Mouse (Mus musculus) ES-CJ7 (cell line): ENCODE results near the gene Teddm3.
"Not testable (repeated sequence)": the region's sequence is repeated elsewhere in the genome, so short reads cannot be mapped to it uniquely, and the experiment has no call there.

Source experiments
- DNase-seq: peaks from one replicate; pipeline ENCODE4 v3.0.0; 2011; ENCODE audit warnings: low read depth, low spot score

The Teddm3 gene

GRCm38 (mm10) chr16:21151564-21152361, 2.0 kb downstream of the Teddm3 start:
- no peak for DNase-seq

GRCm38 (mm10) chr16:21149896-21150295, 3.9 kb downstream of the Teddm3 start:
- DNase-seq, result peak; percentile 53

DNA sequence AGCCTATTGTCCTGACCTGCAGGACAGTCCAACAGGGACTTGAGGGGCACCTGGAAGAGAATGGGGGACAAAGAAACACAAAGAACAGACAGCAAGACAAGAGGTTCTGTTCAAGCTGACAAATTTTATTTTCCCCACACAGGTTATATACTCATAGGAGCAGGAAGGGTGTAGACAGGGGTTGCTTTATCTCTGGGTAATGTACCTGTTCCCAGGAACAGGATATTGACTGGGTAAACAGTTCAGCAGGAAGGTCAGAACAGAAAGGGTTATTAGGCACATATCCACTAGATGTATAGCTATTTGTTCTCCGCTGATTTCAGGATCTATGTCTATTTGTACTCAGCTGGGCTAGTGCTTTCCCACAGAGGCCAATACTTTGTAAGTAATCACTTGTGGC, 5.3 kb downstream of the Teddm3 start:
- not testable (repeated sequence) for DNase-seq

DNA sequence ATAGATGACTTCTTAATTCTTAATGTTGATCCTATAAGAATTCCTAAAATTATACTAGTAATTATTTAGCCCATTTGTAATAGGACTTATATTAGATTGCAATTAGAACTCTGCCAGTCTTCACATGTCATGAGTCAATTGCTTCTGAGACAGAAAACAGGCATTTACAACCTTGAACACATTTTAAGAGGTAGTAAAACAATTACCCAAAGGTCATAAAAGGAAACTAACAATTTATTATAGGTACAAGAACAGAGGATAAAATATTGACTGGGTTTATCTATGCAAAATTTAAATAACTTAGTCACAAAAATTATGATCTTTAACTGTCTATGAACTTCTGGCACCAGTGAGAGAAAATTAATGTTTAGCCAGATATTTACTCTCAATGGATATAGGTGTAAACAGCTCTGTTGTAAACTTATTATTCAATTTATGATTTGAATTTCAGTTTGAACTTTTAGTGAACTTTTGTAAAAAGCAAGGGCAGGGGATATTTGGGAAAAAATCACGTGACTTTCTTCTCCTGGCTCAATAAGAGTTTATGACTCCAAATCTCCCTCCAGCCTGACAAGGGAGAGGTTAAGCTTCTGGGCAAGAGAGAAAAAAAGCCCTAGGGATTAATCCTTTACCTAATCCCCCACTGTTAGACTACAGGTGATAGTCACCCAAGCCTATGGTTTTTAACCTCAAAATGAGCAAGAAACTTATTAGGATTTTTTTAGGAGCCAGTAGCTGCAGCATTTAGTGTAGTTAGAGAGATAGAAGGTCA, 17.3 kb downstream of the Teddm3 start:
- DNase-seq, result no peak

DNA sequence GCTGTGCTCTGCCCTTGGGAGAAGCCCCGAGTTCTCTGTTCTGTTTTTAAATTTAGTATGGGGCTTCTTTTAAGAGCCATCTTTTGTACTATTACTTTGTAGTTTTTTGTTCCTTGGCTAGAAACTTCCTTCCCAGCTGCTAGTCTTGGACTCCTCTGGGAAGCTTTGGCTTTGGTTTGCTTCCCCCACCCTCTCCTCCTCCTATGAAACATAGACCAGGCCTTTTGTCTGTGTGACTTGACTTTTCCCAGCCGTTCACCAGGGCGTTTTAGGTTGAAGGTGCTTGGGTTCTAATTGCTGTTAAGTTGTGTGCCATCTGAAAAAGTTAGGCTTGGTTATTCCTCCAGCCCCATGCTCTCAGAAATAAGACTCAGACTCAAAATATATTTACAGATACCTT, 26.1 kb downstream of the Teddm3 start:
- DNase-seq, result not testable (repeated sequence)

DNA sequence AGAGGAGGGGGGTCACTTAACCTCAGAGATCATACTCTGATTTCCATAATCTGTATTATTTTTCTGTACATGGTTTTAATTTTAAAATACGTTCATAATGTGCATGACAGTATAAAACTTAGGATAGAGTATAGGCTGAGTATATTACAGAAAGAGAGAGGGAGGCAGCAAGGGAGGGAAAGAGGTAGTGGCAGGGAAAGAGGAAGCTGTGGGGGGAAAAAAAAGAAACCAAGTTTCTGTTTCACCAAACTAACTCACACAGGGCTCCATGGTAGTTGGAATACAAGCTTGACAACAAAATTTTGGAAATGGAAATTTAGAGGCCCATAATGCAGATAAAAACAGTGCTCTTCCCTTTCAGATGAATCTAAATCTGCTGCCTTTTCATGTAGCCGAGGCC, 31.0 kb downstream of the Teddm3 start:
- DNase-seq, result not testable (repeated sequence)

GRCm38 (mm10) chr16:21116078-21116477, 37.7 kb downstream of the Teddm3 start:
- DNase-seq, result no peak

- DNase-seq, result no peak
Observed at GRCm38 (mm10) chr16:21109473-21109872, 44.3 kb downstream of the Teddm3 start.
